Mouse (Mus musculus) neural tube, embryonic 15.5 days (tissue): ENCODE data around the gene Gars. TPM values are rescaled to one million over a fixed set of nuclear protein-coding genes. Genes with fewer than 3 reads are reported as not detected.

Experiments used
- ATAC-seq: fragments of 200-750 bp; cut with Nextera tagmentation; 2 replicates; pipeline ENCODE4 v1.8.0; 2017; ENCODE audit warnings: mild to moderate bottlenecking, moderate TSS enrichment, moderate library complexity; ENCODE audit not compliant: low FRiP score
- H3K27ac ChIP-seq: fragments of 300-500 bp; sonication (generic); replicated peaks from 2 replicates; pipeline ENCODE4 v1.5.1; 2015; ENCODE audit warnings: mild to moderate bottlenecking, inconsistent platforms
- H3K27me3 ChIP-seq: fragments of 300-500 bp; sonication (generic); replicated peaks from 2 replicates; pipeline ENCODE4 v1.6.1; 2015; ENCODE audit warnings: inconsistent platforms
- H3K36me3 ChIP-seq: fragments of 300-500 bp; sonication (generic); 2 replicates; pipeline ENCODE4 v1.6.1; 2015; ENCODE audit warnings: inconsistent platforms
- H3K4me1 ChIP-seq: fragments of 300-500 bp; sonication (generic); 2 replicates; pipeline ENCODE4 v1.6.1; 2015; ENCODE audit warnings: inconsistent platforms
- H3K4me2 ChIP-seq: fragments of 300-500 bp; sonication (generic); 2 replicates; pipeline ENCODE4 v1.6.1; 2015; ENCODE audit warnings: inconsistent platforms, mild to moderate bottlenecking, moderate library complexity
- H3K4me3 ChIP-seq: fragments of 300-500 bp; sonication (generic); replicated peaks from 2 replicates; pipeline ENCODE4 v1.5.1; 2015; ENCODE audit warnings: mild to moderate bottlenecking, inconsistent platforms
- H3K9ac ChIP-seq: fragments of 300-500 bp; sonication (generic); replicated peaks from 2 replicates; pipeline ENCODE4 v1.6.1; 2015; ENCODE audit warnings: mild to moderate bottlenecking, inconsistent platforms
- H3K9me3 ChIP-seq: fragments of 300-500 bp; sonication (generic); replicated peaks from 2 replicates; pipeline ENCODE4 v1.6.1; 2016; ENCODE audit warnings: inconsistent platforms
- WGBS: fragments of 180-500 bp; shearing (Covaris S2); methylation state at CpG from one replicate; pipeline ENCODE4 v1.1.7; 2015; ENCODE audit warnings: mixed read lengths; 5-methylcytosine and 5-hydroxymethylcytosine counted together
- polyA plus RNA-seq: library from polyadenylated mRNA; unstranded; fragments of >200 nt; fragmentation: Nextera tagmentation; extraction: Ambion mirVana; gene quantifications from 2 replicates; pipeline ENCODE4 v1.2.1, GENCODE M21; 2015

The Gars gene
- polyA plus RNA-seq, 1 experiment from 2014 or later = 197 TPM

GRCm38 (mm10) chr6:55063793-55064476 lies 26.1 kb downstream of the Gars start:
- no peak overlapping the region for H3K27ac ChIP-seq
- no peak overlapping the region for H3K9ac ChIP-seq
- H3K4me2 ChIP-seq = no peak overlapping the region
- H3K4me1 ChIP-seq = no peaks in the 10 kb centered on the region
- no peak overlapping the region for H3K4me3 ChIP-seq
- no peaks in the 10 kb centered on the region for H3K27me3 ChIP-seq
- H3K9me3 ChIP-seq = no peaks in the 10 kb centered on the region
- H3K36me3 ChIP-seq = peaks cover 86% of the 10 kb centered on the region
- WGBS = 93% methylated on average over 9 of the region's 9 CpGs
- ATAC-seq = no peak

DNA sequence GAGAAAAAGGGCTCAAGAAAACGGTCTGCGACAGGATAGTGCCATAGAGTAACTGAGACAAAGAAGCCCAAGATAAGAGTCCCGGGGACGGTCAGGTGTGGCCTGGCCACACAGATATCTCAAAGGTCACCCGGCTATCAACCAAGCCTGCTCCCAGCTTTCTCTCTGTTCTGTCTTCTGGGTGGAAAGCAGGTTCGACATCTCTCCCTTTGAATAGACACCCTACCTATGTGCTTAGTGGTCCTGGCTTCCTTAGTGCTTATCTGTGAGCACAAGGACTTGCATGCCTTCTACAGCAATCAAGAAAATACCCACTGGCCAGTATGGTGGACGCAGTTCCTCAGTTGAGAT lies 26.6 kb downstream of the Gars start:
- no peak for ATAC-seq
- H3K4me1 ChIP-seq = no peaks in the 10 kb centered on the region
- no peak overlapping the region for H3K9ac ChIP-seq
- no peaks in the 10 kb centered on the region for H3K27me3 ChIP-seq
- 95% methylated on average over 7 of the region's 7 CpGs for WGBS
- no peaks in the 10 kb centered on the region for H3K9me3 ChIP-seq
- no peak overlapping the region for H3K4me2 ChIP-seq
- H3K4me3 ChIP-seq = no peak overlapping the region
- H3K27ac ChIP-seq = no peak overlapping the region
- peaks cover 85% of the 10 kb centered on the region for H3K36me3 ChIP-seq

DNA sequence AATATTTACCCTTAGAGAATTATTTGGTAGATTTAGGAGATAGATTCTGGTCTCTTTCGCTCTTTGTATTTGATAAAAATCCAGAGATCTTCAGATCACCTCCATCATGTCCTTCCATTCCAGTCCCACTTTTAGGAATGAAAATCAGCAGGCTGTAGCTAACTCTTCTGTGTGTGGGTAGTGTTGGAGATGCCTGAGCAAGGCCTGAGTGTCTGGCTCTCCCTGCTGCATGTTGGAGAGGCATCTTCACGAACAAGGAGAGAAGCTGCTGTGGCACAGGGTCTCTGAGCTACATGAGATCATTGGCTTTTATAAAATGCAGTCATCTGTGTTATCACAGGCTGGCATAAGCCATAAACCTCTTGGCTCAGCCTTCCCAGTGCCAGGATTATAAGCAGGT lies 28.1 kb downstream of the Gars start:
- H3K9me3 ChIP-seq = no peaks in the 10 kb centered on the region
- no peak overlapping the region for H3K4me3 ChIP-seq
- H3K4me2 ChIP-seq = no peak overlapping the region
- H3K36me3 ChIP-seq = peaks cover 76% of the 10 kb centered on the region
- no peaks in the 10 kb centered on the region for H3K4me1 ChIP-seq
- H3K27ac ChIP-seq = no peak overlapping the region
- WGBS = 87% methylated on average over 2 of the region's 2 CpGs
- no peaks in the 10 kb centered on the region for H3K27me3 ChIP-seq
- no peak for ATAC-seq
- no peak overlapping the region for H3K9ac ChIP-seq

DNA sequence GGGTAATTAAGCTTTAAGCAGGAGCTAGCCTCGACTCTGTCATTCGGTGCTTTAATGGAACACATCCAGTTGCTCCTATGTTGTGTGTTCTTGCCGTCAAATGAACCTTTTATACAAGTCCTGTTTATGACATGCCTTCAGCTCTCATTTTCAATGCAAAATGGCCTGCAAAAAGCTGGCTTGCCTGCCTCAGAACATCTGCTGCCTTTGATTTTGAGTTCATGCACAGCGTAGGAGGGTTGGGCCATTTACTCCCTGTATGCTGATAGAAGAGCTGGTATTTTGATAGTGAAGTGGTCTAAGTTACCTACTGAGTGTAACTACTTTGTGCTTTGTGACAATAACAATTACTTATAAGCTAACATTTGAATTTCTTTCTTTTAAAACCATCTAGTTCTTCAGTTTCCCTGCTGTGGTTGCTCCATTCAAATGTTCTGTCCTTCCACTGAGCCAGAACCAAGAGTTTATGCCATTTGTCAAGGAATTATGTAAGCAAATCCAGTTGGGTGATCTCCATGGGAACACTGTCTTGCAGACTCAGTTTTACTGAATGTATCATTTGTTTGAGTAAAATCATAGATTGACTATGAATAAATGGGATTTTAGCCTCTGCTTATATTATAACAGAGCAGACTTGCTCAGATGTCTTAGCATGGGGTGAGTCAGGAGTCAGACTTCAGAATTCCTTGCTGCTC lies 38.9 kb downstream of the Gars start:
- no peak overlapping the region for H3K9ac ChIP-seq
- WGBS = 61% methylated on average over 4 of the region's 4 CpGs
- ATAC-seq = no peak
- H3K27me3 ChIP-seq = no peaks in the 10 kb centered on the region
- no peak overlapping the region for H3K27ac ChIP-seq
- peaks cover 65% of the 10 kb centered on the region for H3K36me3 ChIP-seq
- H3K4me1 ChIP-seq = no peaks in the 10 kb centered on the region
- no peaks in the 10 kb centered on the region for H3K9me3 ChIP-seq
- no peak overlapping the region for H3K4me2 ChIP-seq
- H3K4me3 ChIP-seq = no peak overlapping the region

DNA sequence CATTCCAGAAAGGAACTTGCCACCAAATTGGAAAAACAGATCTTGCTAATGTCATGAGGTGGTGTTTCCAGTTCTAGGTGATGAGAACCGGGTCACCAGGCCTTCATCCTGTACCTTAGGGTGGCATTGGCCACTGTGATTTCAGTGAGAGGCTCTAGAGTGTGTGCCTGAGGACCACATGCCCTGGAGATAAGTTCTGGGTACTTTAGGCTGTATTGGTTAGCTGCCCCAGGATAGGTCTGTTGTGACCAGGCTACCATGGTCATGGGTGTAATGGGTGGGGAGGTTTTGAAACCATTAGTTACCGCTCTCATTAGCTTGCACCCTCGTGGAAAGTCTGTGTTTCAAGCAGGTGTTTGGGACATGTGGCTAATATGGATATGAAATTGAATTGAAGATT lies 43.6 kb downstream of the Gars start:
- ATAC-seq = no peak
- Histone ChIP-seq H3K4me1 (0 out of 2 replicates have a peak, but pooled peaks cover 2% of the 10 kb centered on the region), H3K9me3 (no peaks in the 10 kb centered on the region), H3K4me2 (no peak overlapping the region), H3K27ac (no peak overlapping the region), H3K36me3 (peaks cover 37% of the 10 kb centered on the region), H3K4me3 (no peak overlapping the region), H3K27me3 (no peaks in the 10 kb centered on the region), H3K9ac (no peak overlapping the region)
- 86% methylated on average over 3 of the region's 3 CpGs for WGBS

GRCm38 (mm10) chr6:55082261-55083051 lies 44.6 kb downstream of the Gars start:
- peaks cover 33% of the 10 kb centered on the region for H3K36me3 ChIP-seq
- peak; percentile 58 for ATAC-seq
- WGBS = 76% methylated on average over 7 of the region's 7 CpGs
- H3K27me3 ChIP-seq = no peaks in the 10 kb centered on the region
- H3K4me3 ChIP-seq = no peak overlapping the region
- H3K4me1 ChIP-seq = 0 out of 2 replicates have a peak, but pooled peaks cover 2% of the 10 kb centered on the region
- no peak overlapping the region for H3K4me2 ChIP-seq
- no peaks in the 10 kb centered on the region for H3K9me3 ChIP-seq
- H3K9ac ChIP-seq = no peak overlapping the region
- H3K27ac ChIP-seq = peak overlapping the region; percentile 23; the same call in 1 of the 2 replicates

GRCm38 (mm10) chr6:55087355-55087754 lies 49.5 kb downstream of the Gars start:
- no peak overlapping the region for H3K4me3 ChIP-seq
- WGBS = 52% methylated on average over 4 of the region's 4 CpGs
- no peak overlapping the region for H3K9ac ChIP-seq
- ATAC-seq = no peak
- H3K4me1 ChIP-seq = 0 out of 2 replicates have a peak, but pooled peaks cover 2% of the 10 kb centered on the region
- H3K36me3 ChIP-seq = no peaks in the 10 kb centered on the region
- H3K9me3 ChIP-seq = no peaks in the 10 kb centered on the region
- H3K27me3 ChIP-seq = no peaks in the 10 kb centered on the region
- no peak overlapping the region for H3K27ac ChIP-seq
- H3K4me2 ChIP-seq = no peak overlapping the region

GRCm38 (mm10) chr6:55090639-55091038 lies 52.8 kb downstream of the Gars start:
- Histone ChIP-seq H3K4me2 (no peak overlapping the region), H3K4me3 (no peak overlapping the region), H3K27ac (no peak overlapping the region), H3K9me3 (no peaks in the 10 kb centered on the region), H3K9ac (no peak overlapping the region), H3K36me3 (no peaks in the 10 kb centered on the region), H3K4me1 (no peaks in the 10 kb centered on the region), H3K27me3 (no peaks in the 10 kb centered on the region)
- no peak for ATAC-seq
- 36% methylated on average over 4 of the region's 4 CpGs for WGBS

DNA sequence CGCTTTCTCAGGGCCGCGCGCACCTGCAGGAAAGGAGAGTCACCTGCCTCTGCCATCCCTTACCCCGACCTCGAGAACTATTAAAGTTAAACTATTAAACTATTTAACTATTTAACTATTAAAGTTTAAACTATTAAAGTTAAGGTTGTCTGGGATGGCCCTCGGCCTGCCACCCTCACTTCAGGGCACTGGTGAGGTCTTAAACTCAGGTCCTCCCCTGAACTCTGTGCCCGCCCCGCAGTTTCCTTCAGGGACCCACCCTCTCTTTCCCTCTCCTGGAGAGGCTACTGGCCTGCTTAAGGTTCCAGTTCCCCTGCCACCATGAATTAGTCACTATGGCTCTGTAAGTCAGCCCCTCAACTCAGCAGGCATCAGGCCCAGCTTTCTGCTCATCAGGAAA lies 53.6 kb downstream of the Gars start:
- Histone ChIP-seq H3K9ac (no peak overlapping the region), H3K4me1 (no peaks in the 10 kb centered on the region), H3K27me3 (no peaks in the 10 kb centered on the region), H3K36me3 (no peaks in the 10 kb centered on the region), H3K4me2 (no peak overlapping the region), H3K4me3 (no peak overlapping the region), H3K9me3 (no peaks in the 10 kb centered on the region), H3K27ac (no peak overlapping the region)
- 93% methylated on average over 9 of the region's 9 CpGs for WGBS
- ATAC-seq = no peak

- H3K27ac ChIP-seq = no peak overlapping the region
Measured at GRCm38 (mm10) chr6:55093431-55094146, 55.8 kb downstream of the Gars start.

DNA sequence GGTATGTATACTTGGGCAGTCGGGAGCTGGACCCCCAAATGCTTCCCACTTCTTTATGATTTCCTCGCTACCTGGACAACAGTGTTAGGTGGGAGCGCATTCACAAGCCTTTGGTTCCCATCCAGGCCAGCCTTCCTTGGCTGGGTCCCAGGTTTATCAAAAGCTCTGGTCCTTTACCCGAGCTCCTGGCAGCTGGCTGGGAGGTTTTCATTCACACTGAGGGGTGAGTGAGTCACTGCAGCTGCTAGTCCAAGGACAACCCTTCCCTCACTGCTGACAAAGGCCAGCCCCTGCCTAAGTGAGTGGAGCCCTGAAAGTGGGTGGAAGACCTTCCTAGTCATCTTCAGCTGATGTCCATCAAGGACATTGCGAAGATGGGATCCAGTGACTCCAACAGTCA lies 60.2 kb downstream of the Gars start:
- no peak for ATAC-seq
- Histone ChIP-seq H3K9ac (no peak overlapping the region), H3K4me2 (no peak overlapping the region), H3K36me3 (no peaks in the 10 kb centered on the region), H3K27ac (no peak overlapping the region), H3K4me3 (no peak overlapping the region), H3K9me3 (no peaks in the 10 kb centered on the region), H3K27me3 (no peaks in the 10 kb centered on the region), H3K4me1 (no peaks in the 10 kb centered on the region)
- 75% methylated on average over 5 of the region's 5 CpGs for WGBS

More at GRCm38 (mm10) chr6:55093431-55094146, 55.8 kb downstream of the Gars start:
- H3K4me1 ChIP-seq = no peaks in the 10 kb centered on the region
- no peak overlapping the region for H3K4me2 ChIP-seq
- H3K9ac ChIP-seq = no peak overlapping the region
- no peak for ATAC-seq
- H3K4me3 ChIP-seq = no peak overlapping the region
- H3K9me3 ChIP-seq = no peaks in the 10 kb centered on the region
- H3K36me3 ChIP-seq = no peaks in the 10 kb centered on the region
- 46% methylated on average over 6 of the region's 6 CpGs for WGBS
- no peaks in the 10 kb centered on the region for H3K27me3 ChIP-seq
